Mouse (Mus musculus): Measurements from ENCODE around the gene Wfdc5.

GRCm38 (mm10) chr2:164164941-164165340 lies 17.6 kb downstream of the Wfdc5 start:
- no peak for TF ChIP-seq EP300 (optimal IDR thresholded peaks at IDR 0.05)
- no peak for TF ChIP-seq CTCF (IDR thresholded peaks at IDR 0.05; ENCODE audit: low read depth)

All from stomach, postnatal 0 days (tissue).